Mouse (Mus musculus) mouse trophoblast stem cell (cell line): ENCODE measurements around the gene Pla2g4e.
"Not testable (repeated sequence)": the region's sequence is repeated elsewhere in the genome, so short reads cannot be mapped to it uniquely, and the experiment has no call there.

Source experiments
- in situ Hi-C, 2 experiments: fragments of 300-500 bp; cut with MseI, MboI; formaldehyde crosslinking; loops; 2 replicates in 1 of 2; 3 replicates in 1 of 2; pipeline ENCODE4 v1.15.1; 2025

Gene Pla2g4e

DNA sequence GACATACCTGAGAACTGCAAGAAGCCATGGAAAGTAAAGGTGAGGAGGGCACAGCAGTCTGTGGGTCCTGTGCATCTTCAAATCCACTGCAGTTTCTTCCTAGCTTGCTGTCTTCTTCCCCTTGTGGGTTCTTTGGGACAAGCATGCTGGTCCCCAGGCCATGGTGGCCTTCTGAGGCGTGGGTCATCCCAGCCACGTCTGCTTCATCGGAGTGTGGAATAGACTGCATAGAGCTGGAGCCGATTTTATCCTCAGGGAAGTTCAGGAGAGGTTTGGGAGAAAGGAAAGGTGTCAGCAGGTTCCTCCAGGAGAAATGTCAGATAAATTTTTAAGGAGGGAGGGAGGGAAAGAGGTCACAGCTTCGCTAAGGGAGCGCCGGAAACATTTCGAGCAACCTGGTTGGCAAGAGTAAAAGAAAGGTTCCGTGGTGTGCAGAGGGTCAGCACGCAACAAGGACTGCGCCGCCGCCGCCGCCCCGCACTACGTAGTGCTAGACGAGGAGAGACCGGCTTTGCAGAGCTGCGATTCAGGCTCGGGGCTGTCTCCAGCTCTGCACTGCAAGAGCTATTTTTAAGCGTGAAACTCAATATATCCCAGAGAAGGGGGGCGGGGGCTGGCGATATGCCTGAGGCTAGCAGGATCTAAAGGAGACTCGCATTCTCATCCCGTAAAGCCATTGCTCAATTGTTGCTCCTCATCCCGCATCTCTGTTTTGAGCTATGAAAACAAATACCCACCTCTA, at the start of gene Pla2g4e:
Pla2g4e (minus strand) TSS at position 657 of the 742 bp plus-strand sequence.
- in situ Hi-C loops, result loop anchor here in 1 of 2 experiments (5.0 kb wide), 1 partner anchor 58 kb away; no protein-coding TSS in a partner anchor

DNA sequence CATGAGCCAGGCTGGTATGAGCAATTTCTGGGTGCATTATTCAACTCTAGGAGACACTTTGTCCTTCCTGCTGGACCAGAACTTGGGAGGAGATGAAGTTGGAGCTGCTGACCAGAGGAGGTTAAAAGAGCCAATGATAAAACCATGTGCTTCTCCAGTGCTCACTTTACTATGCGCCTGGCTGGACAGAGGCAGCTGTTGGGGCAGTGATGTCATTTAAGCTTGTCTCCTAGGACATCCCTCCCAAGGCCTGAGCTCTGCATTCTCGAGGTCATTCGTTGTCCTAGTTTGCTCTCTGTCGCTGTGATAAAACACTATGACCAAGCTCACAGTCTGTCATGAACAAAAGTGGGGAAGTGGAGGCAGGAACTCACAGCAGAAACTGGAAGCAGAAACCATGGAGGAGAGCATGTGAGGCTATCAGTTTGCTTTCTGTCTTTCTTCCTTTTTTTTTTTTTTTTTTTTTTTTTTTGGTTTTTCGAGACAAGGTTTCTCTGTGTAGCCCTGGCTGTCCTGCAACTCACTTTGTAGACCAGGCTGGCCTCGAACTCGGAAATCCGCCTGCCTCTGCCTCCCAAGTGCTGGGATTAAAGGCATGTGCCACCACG, 46.4 kb upstream of the Pla2g4e start:
- in situ Hi-C loops, result no loop called here

DNA sequence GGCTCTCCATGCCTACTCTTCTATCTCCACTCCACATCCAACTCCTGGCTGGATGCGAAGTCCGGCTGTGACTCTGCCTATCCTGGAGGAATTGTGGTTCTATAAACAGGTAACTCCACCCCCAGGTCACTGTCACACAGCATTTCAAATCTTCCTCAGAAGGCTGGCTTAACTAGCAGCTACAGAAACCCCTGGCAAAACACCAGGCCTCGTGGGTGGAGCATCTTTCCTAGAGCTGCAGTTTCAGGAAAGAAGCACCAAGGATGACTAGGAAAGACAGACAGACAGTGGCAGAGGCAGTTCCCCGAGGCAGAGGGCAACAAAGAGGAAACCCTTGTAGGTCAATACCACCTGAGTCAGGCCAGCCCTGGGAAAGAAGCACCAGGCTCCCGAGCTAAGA, 43.9 kb upstream of the Pla2g4e start, which contains the start of gene Pla2g4d:
Pla2g4d (minus strand) TSS at position 203 of the 400 bp plus-strand sequence.
- in situ Hi-C loops, result no loop called here

DNA sequence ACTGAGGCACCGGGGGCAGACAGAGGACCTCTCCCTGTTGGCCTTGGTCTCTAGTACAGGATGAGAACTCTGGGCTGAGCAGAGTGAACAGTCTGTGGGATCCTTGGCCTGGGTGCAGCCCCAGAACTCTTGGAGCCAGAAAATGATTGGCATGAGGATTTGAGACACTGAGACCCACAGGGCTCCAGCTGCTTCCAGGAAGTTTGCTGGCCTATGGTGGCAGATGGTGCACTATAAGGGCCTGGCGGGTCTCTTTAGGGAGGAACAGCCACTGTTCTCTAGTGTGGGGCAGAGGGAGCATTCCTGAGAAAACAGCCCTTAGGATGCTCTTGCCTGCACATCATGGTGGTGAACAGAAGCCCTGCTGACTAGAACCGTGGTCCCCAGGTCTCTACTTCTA, 43.3 kb upstream of the Pla2g4e start:
- in situ Hi-C loops, result no loop called here

DNA sequence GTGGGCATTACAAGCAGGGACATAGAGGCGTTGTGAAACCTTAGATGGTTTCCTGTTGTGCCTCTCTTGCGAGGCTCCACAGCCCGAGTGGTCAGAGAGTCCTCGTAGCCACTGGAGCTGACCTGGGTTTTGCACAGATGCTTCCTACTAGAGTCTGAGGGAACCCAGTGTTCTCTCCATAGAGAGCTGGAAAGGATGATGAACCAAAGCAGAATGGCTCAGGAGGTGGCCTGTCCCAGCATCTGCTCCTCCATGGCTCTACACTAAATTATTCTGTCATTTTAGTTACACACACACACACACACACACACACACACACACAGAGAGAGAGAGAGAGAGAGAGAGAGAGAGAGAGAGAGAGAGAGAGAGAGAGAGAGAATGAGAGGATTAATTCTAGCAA, 40.5 kb upstream of the Pla2g4e start:
- in situ Hi-C loops, result no loop called here

DNA sequence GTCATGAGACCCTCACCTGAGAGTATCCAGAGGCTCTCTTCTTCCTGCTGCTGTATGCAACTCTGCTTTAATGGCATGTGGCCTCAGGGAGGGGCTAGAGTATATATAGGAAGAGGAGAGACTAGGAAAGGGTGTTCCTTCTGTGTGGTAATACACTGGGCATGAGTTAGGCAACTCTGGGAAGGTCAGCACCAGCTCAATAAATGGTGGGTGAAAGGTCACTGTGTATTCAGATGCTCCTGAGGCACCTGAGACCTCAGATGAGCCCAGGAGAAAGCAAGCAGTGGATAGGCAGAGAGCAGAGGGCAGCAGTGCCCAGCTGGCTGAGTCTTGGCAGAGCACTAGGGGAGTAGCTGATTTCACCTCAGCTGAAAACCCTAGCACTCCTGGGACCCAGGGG, 39.6 kb upstream of the Pla2g4e start:
- in situ Hi-C loops, result no loop called here

DNA sequence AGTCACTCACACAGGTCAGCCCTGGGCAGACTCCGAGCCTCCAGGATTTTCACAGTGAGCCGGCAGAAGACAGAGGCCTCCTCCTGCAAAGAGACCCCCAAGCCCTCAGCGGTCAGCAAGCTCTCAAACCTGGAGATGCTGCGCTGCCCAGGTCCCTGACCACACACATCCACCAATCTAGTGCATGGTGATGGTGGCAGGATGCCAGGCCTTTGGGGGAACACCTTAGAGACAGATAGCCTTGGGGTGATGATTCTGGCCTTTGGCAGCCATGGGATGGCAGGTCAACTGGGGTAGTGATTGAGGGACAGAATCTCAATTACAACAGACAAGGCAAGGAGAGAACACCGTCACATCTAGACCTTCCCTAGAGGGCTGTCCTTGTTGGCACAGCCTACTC, 39.0 kb upstream of the Pla2g4e start:
- in situ Hi-C loops, result no loop called here

DNA sequence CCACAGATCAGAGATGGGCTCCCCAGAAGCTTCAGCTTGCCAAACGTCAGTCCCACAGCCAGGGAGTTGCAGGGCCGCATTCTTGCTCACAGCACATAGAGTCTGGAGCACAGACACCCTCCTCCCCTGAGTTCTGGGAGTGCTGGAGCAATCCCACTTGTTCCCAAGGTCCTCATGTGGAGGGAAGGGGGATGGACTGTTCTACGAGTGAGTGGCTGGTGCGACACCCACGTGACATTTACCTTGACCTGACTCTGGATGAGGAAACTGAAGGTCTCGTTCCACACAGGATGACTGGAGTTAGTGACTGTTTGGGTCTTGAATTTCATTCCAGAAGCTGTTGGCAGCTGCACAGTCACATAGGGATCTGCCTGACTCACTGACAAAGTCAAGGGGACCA, 38.4 kb upstream of the Pla2g4e start:
- in situ Hi-C loops, result no loop called here

DNA sequence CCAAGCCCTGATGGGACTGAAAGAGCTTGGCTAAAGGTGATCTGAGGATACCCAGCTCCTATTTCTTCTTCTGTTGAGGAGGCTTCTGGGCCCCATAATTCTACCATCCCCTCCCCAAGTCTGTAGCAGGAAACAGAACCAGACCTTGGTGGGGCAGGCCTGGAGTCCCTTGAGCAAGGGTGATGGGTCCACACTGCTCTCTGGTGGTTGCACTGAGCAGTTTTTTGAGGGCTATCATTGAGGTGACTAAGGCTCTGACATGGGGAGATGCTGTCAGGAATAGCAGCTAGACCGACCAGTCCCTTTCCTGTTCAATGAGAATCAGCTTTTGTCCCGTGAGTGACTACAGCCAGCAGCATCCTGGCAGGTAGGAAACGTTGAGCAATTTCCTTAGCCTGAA, 36.1 kb upstream of the Pla2g4e start:
- in situ Hi-C loops, result no loop called here

DNA sequence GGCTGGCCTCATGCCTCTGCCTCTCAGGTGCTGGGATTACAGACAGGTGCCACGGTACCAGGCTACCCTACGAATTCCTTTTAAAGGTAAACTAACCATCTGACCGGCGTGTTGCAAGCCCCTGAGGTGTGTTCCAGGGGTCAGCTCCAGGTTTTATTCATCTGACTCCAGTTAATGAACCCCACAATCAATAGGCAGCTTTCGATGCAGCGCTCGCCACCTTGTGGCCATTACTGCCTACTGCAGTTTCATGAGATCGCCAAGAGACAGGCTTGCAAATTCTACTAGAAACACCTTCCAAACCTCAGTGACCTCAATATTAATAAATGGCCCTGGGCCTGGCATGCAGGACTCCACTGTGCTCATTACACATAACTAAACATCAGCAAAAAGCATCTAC, 34.8 kb upstream of the Pla2g4e start:
- in situ Hi-C loops, result loop anchor here in 1 of 2 experiments (5.0 kb wide), 1 partner anchor 93 kb away; no protein-coding TSS in a partner anchor

DNA sequence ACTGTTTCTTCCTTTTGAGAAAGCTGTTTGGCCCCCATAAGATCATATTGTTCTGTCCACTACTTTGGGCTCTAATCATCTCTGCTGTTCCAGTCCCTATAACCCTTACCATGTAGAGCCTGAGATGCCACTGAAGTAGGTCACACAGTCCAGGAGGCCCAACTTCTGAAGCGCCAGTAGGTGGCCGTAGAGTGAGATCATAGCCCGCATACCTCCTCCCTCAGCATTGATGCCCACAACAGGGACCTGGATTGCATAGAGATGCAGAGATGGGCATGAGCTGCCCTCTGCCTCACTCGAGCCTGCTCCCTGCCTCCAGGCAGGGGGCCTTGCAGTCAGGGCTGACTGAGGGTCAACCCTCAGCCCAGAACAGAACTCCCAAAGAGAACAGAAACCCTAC, 31.8 kb upstream of the Pla2g4e start:
- in situ Hi-C loops, result loop anchor here in 1 of 2 experiments (5.0 kb wide), 1 partner anchor 90 kb away; no protein-coding TSS in a partner anchor

DNA sequence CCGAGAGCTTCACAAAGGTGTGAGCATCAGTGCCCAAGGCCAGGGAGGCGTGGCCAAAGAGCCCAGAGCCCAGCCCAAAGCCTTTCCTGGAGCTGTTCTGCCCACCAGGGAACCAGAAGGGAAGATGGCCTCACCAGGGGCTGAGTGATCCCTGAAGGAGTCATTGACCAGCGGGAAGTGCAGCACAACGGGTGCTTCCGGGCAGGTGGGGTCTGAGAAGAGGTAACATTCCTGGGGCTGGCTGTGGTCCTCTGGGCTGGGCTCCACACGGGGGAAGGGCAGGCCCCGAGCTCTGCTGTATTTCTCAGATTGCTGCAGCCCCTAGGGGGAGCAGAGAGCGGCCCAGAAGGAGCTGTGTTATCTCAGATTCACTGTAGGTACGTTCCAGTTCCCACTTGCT, 23.5 kb upstream of the Pla2g4e start:
- in situ Hi-C loops, result loop anchor here (10.0 kb wide), 1 partner anchor 94 kb away; no protein-coding TSS in a partner anchor

DNA sequence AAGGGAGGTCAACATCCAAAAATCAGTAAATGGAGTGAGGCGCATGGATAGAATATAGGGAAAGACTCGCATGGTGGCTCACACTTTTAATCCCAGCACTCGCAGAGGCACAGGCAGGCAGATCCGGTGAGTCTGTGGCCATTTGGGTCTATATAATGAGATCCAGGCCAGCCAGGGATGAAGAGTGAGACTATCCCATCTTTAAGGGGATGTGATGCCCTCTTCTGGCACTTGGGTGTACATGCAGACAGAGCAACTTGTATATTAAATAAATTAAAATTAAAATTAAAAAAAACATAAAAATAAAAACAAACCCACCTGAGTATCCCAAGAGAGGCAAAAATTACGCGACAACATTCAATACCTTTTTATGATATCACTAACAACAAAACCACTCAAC, 20.4 kb upstream of the Pla2g4e start:
- in situ Hi-C loops, result loop anchor here (10.0 kb wide), 1 partner anchor 91 kb away; no protein-coding TSS in a partner anchor

DNA sequence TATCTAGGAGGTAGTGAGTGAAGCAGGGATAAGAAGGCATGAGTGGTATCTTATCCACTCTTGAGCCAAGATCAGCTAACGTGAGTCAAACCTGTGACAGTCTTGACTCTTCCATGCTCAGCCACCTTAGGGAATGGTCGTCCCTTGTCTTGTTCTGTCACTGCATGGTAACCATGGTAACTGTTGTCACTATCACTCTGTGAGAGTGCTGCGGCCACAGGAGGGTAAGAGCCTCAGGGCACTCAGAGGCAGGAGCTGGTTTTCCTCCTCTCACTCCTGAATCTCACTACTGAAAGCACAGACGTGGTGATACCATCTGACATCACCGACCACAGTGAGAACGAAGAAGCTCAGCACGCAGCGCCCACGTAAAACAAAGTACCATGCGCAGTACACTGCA, 19.7 kb upstream of the Pla2g4e start:
- in situ Hi-C loops, result loop anchor here (10.0 kb wide), 1 partner anchor 90 kb away; no protein-coding TSS in a partner anchor

DNA sequence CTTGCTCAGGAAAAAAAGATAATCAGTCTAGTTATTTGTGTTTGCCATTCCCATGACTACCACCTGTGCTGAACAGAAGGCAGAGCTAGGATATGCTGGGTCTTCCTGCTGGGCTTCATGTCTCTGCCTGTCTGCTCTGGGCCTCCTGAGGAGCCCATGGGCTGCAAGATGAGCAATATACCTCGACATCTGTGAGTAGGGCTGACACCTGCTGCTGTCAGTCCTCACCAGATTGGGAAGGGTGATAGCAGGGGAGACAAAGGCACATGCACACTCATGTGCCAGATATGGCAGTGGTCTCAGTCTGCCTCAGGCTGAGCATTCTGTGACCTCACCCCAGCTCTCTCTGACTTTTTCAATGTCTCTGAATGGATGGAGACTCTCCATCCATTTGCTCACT, 17.7 kb upstream of the Pla2g4e start:
- in situ Hi-C loops, result loop anchor here (10.0 kb wide), 1 partner anchor 88 kb away; no protein-coding TSS in a partner anchor

DNA sequence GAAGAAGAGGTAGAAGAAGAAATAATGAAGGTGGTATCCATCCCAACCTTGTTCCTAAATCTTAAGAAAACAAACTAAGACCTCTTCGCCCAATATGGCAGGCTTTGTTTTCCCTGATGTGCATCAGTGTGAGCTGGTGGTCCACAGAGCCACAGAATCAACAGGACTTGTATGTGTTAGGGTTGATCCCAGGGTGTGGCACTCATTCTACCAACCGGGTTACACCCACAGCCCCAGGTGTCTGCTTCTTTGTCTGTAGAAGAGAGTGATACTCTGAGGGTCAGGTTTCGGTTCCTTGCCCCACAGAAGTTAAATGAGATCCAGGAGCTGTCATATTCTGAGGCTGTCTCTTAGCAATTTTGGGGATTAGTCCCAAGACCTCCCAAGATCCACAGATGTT, 16.2 kb upstream of the Pla2g4e start:
- in situ Hi-C loops, result loop anchor here (10.0 kb wide), 1 partner anchor 87 kb away; no protein-coding TSS in a partner anchor

DNA sequence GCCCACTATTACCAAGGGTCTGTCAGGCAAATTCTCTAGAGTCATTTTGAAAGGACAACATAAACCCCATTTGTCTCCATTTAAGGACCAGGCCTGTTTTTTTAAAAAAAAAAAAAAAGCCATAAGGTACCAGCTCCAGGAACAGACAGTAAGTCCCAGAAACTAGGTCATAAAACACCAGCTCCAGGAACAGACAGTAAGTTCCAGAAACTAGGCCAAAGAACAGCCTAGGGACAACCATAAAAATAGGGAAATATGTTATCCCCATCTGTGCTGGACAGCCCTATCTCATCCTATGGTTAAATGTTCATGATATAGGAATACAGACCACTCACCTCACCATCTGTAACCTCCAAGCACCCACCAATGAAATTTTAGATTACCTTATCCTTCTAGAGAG, 11.1 kb upstream of the Pla2g4e start:
- in situ Hi-C loops, result no loop called here

DNA sequence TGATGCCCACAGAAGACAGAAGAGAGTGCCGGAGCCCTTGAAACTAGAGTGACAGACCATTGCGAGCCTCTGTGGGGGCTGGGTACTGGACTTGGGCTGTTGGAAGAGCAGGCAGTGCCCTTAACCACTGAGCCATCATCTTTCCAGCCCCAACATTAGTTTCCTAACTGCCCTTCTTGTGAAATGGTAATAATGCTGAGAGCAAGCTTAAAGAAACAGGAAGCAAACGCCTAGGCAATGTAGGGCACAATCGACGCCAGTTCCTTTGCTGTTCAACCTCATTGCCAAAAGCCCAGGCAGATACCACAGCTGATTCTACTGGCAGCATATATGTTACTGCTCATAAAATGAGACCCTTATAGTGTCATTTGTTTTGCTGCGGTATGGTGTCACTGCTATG, 7.5 kb upstream of the Pla2g4e start:
- in situ Hi-C loops, result no loop called here

DNA sequence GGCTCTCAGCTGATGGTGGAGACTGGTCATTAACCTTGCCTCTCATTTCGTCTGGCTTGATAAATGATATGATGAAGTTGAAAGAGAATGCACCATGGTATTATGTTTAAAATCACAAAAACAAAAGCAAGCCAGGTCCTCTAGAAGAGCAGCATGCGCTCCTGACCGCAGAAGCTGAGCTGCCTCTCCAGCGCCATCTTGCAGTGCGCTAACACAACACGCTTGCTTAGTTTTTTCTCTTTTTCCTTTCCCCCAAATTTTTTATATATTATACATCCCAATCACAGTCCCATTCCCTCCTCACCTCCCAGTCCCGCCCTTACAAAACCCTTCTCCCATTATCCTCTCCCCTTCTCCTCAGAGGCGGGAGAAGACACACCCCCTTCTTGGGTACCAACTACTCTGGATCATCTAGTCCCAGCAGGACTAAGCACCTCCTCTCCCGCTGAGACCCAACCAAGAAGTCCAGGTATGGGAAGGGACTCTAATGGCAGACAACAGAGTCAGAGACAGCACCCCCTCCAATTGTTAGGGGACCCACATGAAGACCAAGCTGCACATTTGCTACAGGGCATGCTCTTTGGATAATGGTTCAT, 384 bp upstream of the Pla2g4e start:
- in situ Hi-C loops, result loop anchor here in 1 of 2 experiments (5.0 kb wide), 1 partner anchor 58 kb away; no protein-coding TSS in a partner anchor

DNA sequence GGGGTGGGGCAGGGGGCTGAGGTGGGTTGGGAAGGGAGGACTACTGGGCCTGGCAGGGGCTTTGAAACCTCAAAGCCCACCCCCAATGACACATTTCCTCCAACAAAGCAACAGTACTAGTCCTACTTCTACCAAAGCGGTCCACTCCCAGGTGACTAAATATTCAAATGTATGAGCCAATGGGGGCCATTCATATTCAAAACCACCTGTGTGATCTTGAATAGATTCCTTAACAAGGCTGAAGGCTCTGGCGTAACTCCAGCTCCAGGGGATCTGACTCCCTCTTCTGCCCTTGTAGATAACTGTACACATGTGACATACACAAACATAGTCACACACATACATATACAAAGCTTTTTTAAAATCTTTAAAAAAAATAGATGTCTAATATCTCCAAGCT, 1.1 kb downstream of the Pla2g4e start:
- in situ Hi-C loops, result no loop called here

DNA sequence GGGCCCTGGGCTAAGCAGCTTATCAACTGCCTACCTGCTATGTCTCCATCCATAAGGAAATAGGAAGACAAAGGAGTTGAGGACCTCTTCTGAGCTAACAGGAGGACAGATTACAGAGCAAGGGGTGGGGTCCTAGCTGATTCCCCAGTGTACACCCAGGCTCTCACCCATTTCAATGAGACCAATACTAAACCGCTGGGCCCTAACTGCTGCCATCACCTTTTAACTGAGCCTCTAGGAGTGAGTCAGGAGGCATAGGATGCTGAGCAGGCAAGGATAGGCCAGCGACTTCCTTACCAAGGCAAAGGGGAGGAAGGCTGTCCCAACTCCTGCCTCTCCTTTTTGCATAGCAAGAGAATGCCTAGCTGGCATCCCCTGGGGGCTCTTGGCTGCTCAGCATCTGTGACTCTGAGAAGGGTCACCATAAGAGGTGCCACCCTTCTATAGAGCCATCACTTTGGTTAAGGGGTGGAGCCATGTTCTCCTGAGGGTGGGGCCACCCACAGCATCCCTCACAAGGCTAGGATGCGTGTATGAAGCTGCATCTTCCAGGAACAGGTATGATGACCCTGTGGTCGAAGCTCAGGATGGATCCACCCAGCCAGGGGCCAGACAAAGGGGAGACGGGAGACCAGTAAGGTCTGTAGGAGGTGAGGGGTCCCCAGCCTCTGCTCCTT, 2.2 kb downstream of the Pla2g4e start:
- in situ Hi-C loops, result no loop called here

DNA sequence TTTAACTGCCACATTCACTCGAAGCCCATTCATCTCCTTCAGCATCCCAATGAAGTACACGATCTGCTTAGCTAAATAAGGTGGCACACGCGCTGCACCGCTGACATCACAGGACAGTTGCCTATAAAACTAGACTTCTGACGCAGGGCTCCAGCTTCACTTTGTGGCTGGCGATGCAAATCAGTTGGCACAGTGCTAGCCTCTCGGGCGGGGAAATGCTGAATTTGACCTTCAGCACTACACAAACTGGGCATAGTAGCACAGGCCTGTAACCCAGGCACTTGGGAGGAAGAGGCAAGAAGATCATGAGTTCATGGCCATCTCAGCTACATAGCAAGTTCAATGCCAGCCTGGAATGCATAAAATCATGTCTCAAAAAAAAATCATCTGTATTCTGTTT, 6.4 kb downstream of the Pla2g4e start:
- in situ Hi-C loops, result not testable (repeated sequence)
